ENCODE assay signal across 29 mouse cellular contexts in genomic region chr2:162888677-162889076, GRCm38 (mm10). TPM values are rescaled to one million over a fixed set of nuclear protein-coding genes. Genes with fewer than 3 reads are reported as not detected.
DNase-seq lines count a peak whose midpoint lies in the region; TF ChIP-seq lines count a peak whose summit lies in the region.
"Had no signal": no experiment of that assay in that cellular context is flagged by ENCODE, and none has a peak within 500 bp of the region (broad histone marks: within the 10 kb centered on the region; RNA-seq: fewer than 3 reads in every experiment).

No protein-coding gene starts in this region.

- H3K4me1 ChIP-seq in heart, adult 2 months (ENCODE audit: control insufficient read depth, insufficient read depth, low read length), result no peaks in the 10 kb centered on the region
- H3K4me1 ChIP-seq: embryonic facial prominence, embryonic 15.5 days; heart, embryonic 13.5 days; hindbrain, embryonic 12.5 days; liver, embryonic 13.5 days had no signal

- 70% methylated on average over 8 of the region's 8 CpGs for WGBS in heart, adult 2 months

- TF ChIP-seq EP300 in heart, adult 2 months (IDR thresholded peaks at IDR 0.05; ENCODE audit: insufficient read depth, low read depth, low read length), result no peak

- H3K79me2 ChIP-seq in heart, adult 2 months (replicated peaks; ENCODE audit: control insufficient read depth, insufficient read depth, low read length), result no peaks in the 10 kb centered on the region

- H3K36me3 ChIP-seq in heart, adult 2 months (ENCODE audit: control insufficient read depth, insufficient read depth, low read length), result no peaks in the 10 kb centered on the region
- H3K36me3 ChIP-seq: embryonic facial prominence, embryonic 15.5 days; G1E; heart, embryonic 13.5 days; hindbrain, embryonic 12.5 days; liver, embryonic 13.5 days had no signal

- no peak overlapping the region for H3K9ac ChIP-seq in heart, adult 2 months (ENCODE audit: low read depth, low read length)
- H3K9ac ChIP-seq: embryonic facial prominence, embryonic 15.5 days; heart, embryonic 13.5 days; hindbrain, embryonic 12.5 days; liver, embryonic 13.5 days had no signal

- TF ChIP-seq POLR2A in heart, adult 2 months (IDR thresholded peaks at IDR 0.05; ENCODE audit: insufficient read depth, low read depth, low read length), result no peak

- H3K27ac ChIP-seq in heart, adult 2 months, result no peak overlapping the region
- H3K27ac ChIP-seq: embryonic facial prominence, embryonic 15.5 days; heart, embryonic 13.5 days; hindbrain, embryonic 12.5 days; kidney, postnatal 0 days; layer of hippocampus, adult 2 months; liver, embryonic 13.5 days had no signal

- H3K27me3 ChIP-seq in heart, adult 2 months (ENCODE audit: control insufficient read depth, insufficient read depth, low read length), result no peaks in the 10 kb centered on the region
- H3K27me3 ChIP-seq: embryonic facial prominence, embryonic 15.5 days; heart, embryonic 13.5 days; hindbrain, embryonic 12.5 days; liver, embryonic 13.5 days had no signal

- DNase-seq in layer of hippocampus, adult 9-11 months, result peak; percentile 20
- DNase-seq in layer of hippocampus, postnatal 14 days (ENCODE audit: low spot score in 2 of 2), result no peak
- peak; percentile 47 to 66 for DNase-seq in frontal cortex, postnatal 36 days (ENCODE audit: low spot score in 2 of 2)
- DNase-seq in right cerebral cortex, adult 18-20 months, result peak; percentile 77
- DNase-seq in right cerebral cortex, postnatal 4 days, result peak; percentile 6
- no peak for DNase-seq in yolk sac, embryonic 10.5 days (ENCODE audit: low spot score)
- no peak for DNase-seq in heart, adult 2 months
- DNase-seq in ovary, postnatal 36 days (ENCODE audit: low spot score), result no peak
- DNase-seq: adrenal gland, adult 2 months; B cell, adult 2 months; cerebellum, adult 2 months; cerebellum, postnatal 36 days; heart, postnatal 14 days; kidney, adult 2 months; liver, embryonic 13.5 days; lung, adult 2 months; lung, postnatal 14 days; thymus, adult 2 months had no signal

- intact Hi-C loops in heart, adult 2 months (cut with DNase I), result no loop called here

- no peak overlapping the region for H3K4me3 ChIP-seq in heart, adult 2 months
- H3K4me3 ChIP-seq: embryonic facial prominence, embryonic 15.5 days; heart, embryonic 13.5 days; hindbrain, embryonic 12.5 days; layer of hippocampus, adult 2 months; liver, embryonic 13.5 days had no signal

- no peak for TF ChIP-seq CTCF in heart, adult 2 months (IDR thresholded peaks at IDR 0.05)

RNA-seq across cellular contexts. Expression of gene Srsf6, which starts 42.7 kb away (rescaled TPM):
- 100 to 1,000 TPM; 116 to 118 TPM for total RNA-seq in layer of hippocampus, postnatal 14 days (2021)
- total RNA-seq in heart, adult 2 months (2021), result 10 to 100 TPM; 61.2 to 68.3 TPM
- 48.0 and 75.1 TPM in 2 replicates for polyA plus RNA-seq in heart, adult 2 months (2012; rRNA removed)

RNA-seq across cellular contexts. Expression of gene L3mbtl1, which starts 54.6 kb away (rescaled TPM):
- 10 to 100 TPM; 18.8 to 23.3 TPM for total RNA-seq in layer of hippocampus, postnatal 14 days (2021)
- under 1 TPM in 1 of 2 experiments, not detected in 1; 0.65 TPM for total RNA-seq in heart, adult 2 months (2021)
- 0.10 TPM in 1 of 2 replicates, not detected in the other for polyA plus RNA-seq in heart, adult 2 months (2012; rRNA removed)
- total RNA-seq: CH12.LX; G1E; gastrocnemius, adult 8-10 months; granulocyte monocyte progenitor cell, adult 5-6 weeks; megakaryocyte progenitor cell, adult 5-6 weeks had no signal
- polyA plus RNA-seq: G1E; midbrain, embryonic 11.5 days had no signal

Comparison
In these comparisons a context has a peak if more than half of its experiments do, and no peak if none do; other contexts are left out.
1. DNase-seq: peak in layer of hippocampus, adult 9-11 months (single experiment), frontal cortex, postnatal 36 days (2 of 2), right cerebral cortex, adult 18-20 months (single experiment) and right cerebral cortex, postnatal 4 days (single experiment); none in layer of hippocampus, postnatal 14 days (0 of 2), yolk sac, embryonic 10.5 days (single experiment), heart, adult 2 months (0 of 2) and ovary, postnatal 36 days (single experiment).
2. RNA of gene L3mbtl1, which starts 54.6 kb away (total RNA-seq): 18.8 to 23.3 TPM in layer of hippocampus, postnatal 14 days; 0.65 TPM in heart, adult 2 months; every median in the first group is over 10 times any median in the second.